Mouse (Mus musculus): ENCODE results near the gene Mrgprf. TPM values are rescaled to one million over a fixed set of nuclear protein-coding genes. Genes with fewer than 3 reads are reported as not detected.
A peak's percentile ranks its signal among the peaks of the same experiment; 100 is the strongest.

Mrgprf gene
- polyA plus RNA-seq, 1 experiment = 38.2 TPM

GRCm38 (mm10) chr7:145309877-145310276 lies 9.2 kb downstream of the Mrgprf start:
- H3K4me3 ChIP-seq (ENCODE audit: insufficient read depth, low read length) = no peak overlapping the region
- H3K27ac ChIP-seq (ENCODE audit: insufficient read depth, low read length) = no peak overlapping the region
- H3K4me1 ChIP-seq (ENCODE audit: control insufficient read depth, insufficient read depth, low read length) = peaks cover 4% of the 10 kb centered on the region; the same call in 1 of the 2 replicates
- TF ChIP-seq CTCF (IDR thresholded peaks at IDR 0.05; ENCODE audit: borderline replicate concordance, insufficient read depth, low read length) (no peak), POLR2A (IDR thresholded peaks at IDR 0.05; ENCODE audit: low read depth, low read length) (no peak)

- Histone ChIP-seq H3K4me1 (ENCODE audit: control insufficient read depth, insufficient read depth, low read length) (peaks cover 4% of the 10 kb centered on the region; the same call in 1 of the 2 replicates), H3K27ac (ENCODE audit: insufficient read depth, low read length) (no peak overlapping the region), H3K4me3 (ENCODE audit: insufficient read depth, low read length) (no peak overlapping the region)
- TF ChIP-seq CTCF (IDR thresholded peaks at IDR 0.05; ENCODE audit: borderline replicate concordance, insufficient read depth, low read length) (no peak), POLR2A (IDR thresholded peaks at IDR 0.05; ENCODE audit: low read depth, low read length) (no peak)
Observed at GRCm38 (mm10) chr7:145310526-145310925, 9.9 kb downstream of the Mrgprf start.

- H3K4me1 ChIP-seq (ENCODE audit: control insufficient read depth, insufficient read depth, low read length) = peaks cover 4% of the 10 kb centered on the region; the same call in 1 of the 2 replicates
- 0 out of 2 replicates have a peak overlapping the region, but pooled peaks have one; percentile 21 for H3K27ac ChIP-seq (ENCODE audit: insufficient read depth, low read length)
- TF ChIP-seq POLR2A (IDR thresholded peaks at IDR 0.05; ENCODE audit: low read depth, low read length) = no peak
- no peak for TF ChIP-seq CTCF (IDR thresholded peaks at IDR 0.05; ENCODE audit: borderline replicate concordance, insufficient read depth, low read length)
- no peak overlapping the region for H3K4me3 ChIP-seq (ENCODE audit: insufficient read depth, low read length)
Observed at GRCm38 (mm10) chr7:145312137-145312536, 11.5 kb downstream of the Mrgprf start.

- Histone ChIP-seq H3K4me3 (ENCODE audit: insufficient read depth, low read length) (no peak within 1 kb of the TSS), H3K4me1 (ENCODE audit: control insufficient read depth, insufficient read depth, low read length) (no peaks in the 10 kb centered on the region), H3K27ac (ENCODE audit: insufficient read depth, low read length) (no peak within 1 kb of the TSS)
- no peak for TF ChIP-seq POLR2A (IDR thresholded peaks at IDR 0.05; ENCODE audit: low read depth, low read length)
- TF ChIP-seq CTCF (IDR thresholded peaks at IDR 0.05; ENCODE audit: borderline replicate concordance, insufficient read depth, low read length) = no peak
Observed at GRCm38 (mm10) chr7:145314785-145315411, 14.3 kb downstream of the Mrgprf start, which contains the start of gene Mrgprd. Gene Mrgprd (plus strand): TSS chr7:145314835.

- H3K27ac ChIP-seq (ENCODE audit: insufficient read depth, low read length) = no peak overlapping the region
- H3K4me1 ChIP-seq (ENCODE audit: control insufficient read depth, insufficient read depth, low read length) = no peaks in the 10 kb centered on the region
- TF ChIP-seq CTCF (IDR thresholded peaks at IDR 0.05; ENCODE audit: borderline replicate concordance, insufficient read depth, low read length) (no peak), POLR2A (IDR thresholded peaks at IDR 0.05; ENCODE audit: low read depth, low read length) (no peak)
- H3K4me3 ChIP-seq (ENCODE audit: insufficient read depth, low read length) = no peak overlapping the region
Observed at GRCm38 (mm10) chr7:145317522-145317921, 16.9 kb downstream of the Mrgprf start.

GRCm38 (mm10) chr7:145319481-145319880 lies 18.9 kb downstream of the Mrgprf start:
- Histone ChIP-seq H3K4me1 (ENCODE audit: control insufficient read depth, insufficient read depth, low read length) (no peaks in the 10 kb centered on the region), H3K4me3 (ENCODE audit: insufficient read depth, low read length) (no peak overlapping the region), H3K27ac (ENCODE audit: insufficient read depth, low read length) (no peak overlapping the region)
- TF ChIP-seq POLR2A (IDR thresholded peaks at IDR 0.05; ENCODE audit: low read depth, low read length) (no peak), CTCF (IDR thresholded peaks at IDR 0.05; ENCODE audit: borderline replicate concordance, insufficient read depth, low read length) (no peak)

GRCm38 (mm10) chr7:145323607-145324006 lies 23.0 kb downstream of the Mrgprf start:
- Histone ChIP-seq H3K4me1 (ENCODE audit: control insufficient read depth, insufficient read depth, low read length) (no peaks in the 10 kb centered on the region), H3K27ac (ENCODE audit: insufficient read depth, low read length) (no peak overlapping the region), H3K4me3 (ENCODE audit: insufficient read depth, low read length) (no peak overlapping the region)
- TF ChIP-seq POLR2A (IDR thresholded peaks at IDR 0.05; ENCODE audit: low read depth, low read length) (no peak), CTCF (IDR thresholded peaks at IDR 0.05; ENCODE audit: borderline replicate concordance, insufficient read depth, low read length) (no peak)

GRCm38 (mm10) chr7:145325697-145326096 lies 25.1 kb downstream of the Mrgprf start:
- TF ChIP-seq POLR2A (IDR thresholded peaks at IDR 0.05; ENCODE audit: low read depth, low read length) (no peak), CTCF (IDR thresholded peaks at IDR 0.05; ENCODE audit: borderline replicate concordance, insufficient read depth, low read length) (no peak)
- no peak overlapping the region for H3K4me3 ChIP-seq (ENCODE audit: insufficient read depth, low read length)
- H3K4me1 ChIP-seq (ENCODE audit: control insufficient read depth, insufficient read depth, low read length) = 0 out of 2 replicates have a peak, but pooled peaks cover 8% of the 10 kb centered on the region
- no peak overlapping the region for H3K27ac ChIP-seq (ENCODE audit: insufficient read depth, low read length)

- peaks cover 17% of the 10 kb centered on the region for H3K4me1 ChIP-seq (ENCODE audit: control insufficient read depth, insufficient read depth, low read length)
- TF ChIP-seq CTCF (IDR thresholded peaks at IDR 0.05; ENCODE audit: borderline replicate concordance, insufficient read depth, low read length) = no peak
- TF ChIP-seq POLR2A (IDR thresholded peaks at IDR 0.05; ENCODE audit: low read depth, low read length) = 0 out of 2 replicates have a peak, but pooled peaks have one; percentile 23
- H3K4me3 ChIP-seq (ENCODE audit: insufficient read depth, low read length) = no peak overlapping the region
- H3K27ac ChIP-seq (ENCODE audit: insufficient read depth, low read length) = peak overlapping the region; percentile 94
Observed at GRCm38 (mm10) chr7:145329982-145330381, 29.4 kb downstream of the Mrgprf start.

GRCm38 (mm10) chr7:145330641-145331040 lies 30.0 kb downstream of the Mrgprf start:
- Histone ChIP-seq H3K4me1 (ENCODE audit: control insufficient read depth, insufficient read depth, low read length) (peaks cover 17% of the 10 kb centered on the region), H3K27ac (ENCODE audit: insufficient read depth, low read length) (peak overlapping the region; percentile 94), H3K4me3 (ENCODE audit: insufficient read depth, low read length) (no peak overlapping the region)
- TF ChIP-seq POLR2A (IDR thresholded peaks at IDR 0.05; ENCODE audit: low read depth, low read length) (no peak), CTCF (IDR thresholded peaks at IDR 0.05; ENCODE audit: borderline replicate concordance, insufficient read depth, low read length) (no peak)
